Mouse (Mus musculus): ENCODE measurements around the gene Ppara. TPM values are rescaled to one million over a fixed set of nuclear protein-coding genes. Genes with fewer than 3 reads are reported as not detected.

The Ppara gene
- polyA plus RNA-seq, 1 experiment from 2014 or later, result 20.5 TPM

GRCm38 (mm10) chr15:85808031-85808430 lies 73.2 kb downstream of the Ppara start:
- 79% methylated on average over 6 of the region's 6 CpGs for WGBS
- H3K27ac ChIP-seq, result no peak overlapping the region

GRCm38 (mm10) chr15:85808434-85808833 lies 73.7 kb downstream of the Ppara start:
- no peak overlapping the region for H3K4me2 ChIP-seq
- no peaks in the 10 kb centered on the region for H3K9me3 ChIP-seq (replicated peaks)
- no peak overlapping the region for H3K4me3 ChIP-seq
- H3K27me3 ChIP-seq, result no peaks in the 10 kb centered on the region
- 55% methylated on average over 8 of the region's 8 CpGs for WGBS
- ATAC-seq (replicated peaks; ENCODE audit: insufficient number of reproducible peaks, insufficient read depth, low FRiP score, low read depth), result no peak
- H3K27ac ChIP-seq, result no peak overlapping the region
- H3K4me1 ChIP-seq (replicated peaks), result peaks cover 21% of the 10 kb centered on the region
- no peak overlapping the region for H3K9ac ChIP-seq
- no peaks in the 10 kb centered on the region for H3K36me3 ChIP-seq

More at GRCm38 (mm10) chr15:85808031-85808430, 73.2 kb downstream of the Ppara start:
- H3K4me3 ChIP-seq, result no peak overlapping the region
- H3K4me2 ChIP-seq, result no peak overlapping the region
- H3K9me3 ChIP-seq (replicated peaks), result no peaks in the 10 kb centered on the region
- H3K4me1 ChIP-seq (replicated peaks), result peaks cover 25% of the 10 kb centered on the region
- no peak for ATAC-seq (replicated peaks; ENCODE audit: insufficient number of reproducible peaks, insufficient read depth, low FRiP score, low read depth)
- H3K36me3 ChIP-seq, result no peaks in the 10 kb centered on the region
- no peak overlapping the region for H3K9ac ChIP-seq
- no peaks in the 10 kb centered on the region for H3K27me3 ChIP-seq

DNA sequence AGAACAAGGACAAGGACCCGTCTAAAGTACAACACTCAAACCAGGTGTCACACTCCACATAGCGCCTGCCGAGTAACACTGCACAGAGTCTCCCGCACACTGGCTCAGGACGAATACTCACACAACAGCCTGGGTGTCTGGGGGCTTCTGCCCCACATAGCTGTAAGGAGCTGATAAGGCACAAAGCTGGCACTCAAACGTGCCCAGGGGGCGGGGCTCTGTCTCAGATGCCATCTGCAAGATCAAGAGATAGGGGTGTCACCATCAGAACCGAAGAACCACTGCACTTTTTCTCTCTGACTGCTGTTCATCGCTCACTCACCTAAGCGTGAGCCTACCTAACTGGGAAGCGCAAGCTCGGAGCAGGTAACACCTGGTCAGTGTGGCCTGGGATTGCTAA lies 74.3 kb downstream of the Ppara start:
- H3K9me3 ChIP-seq (replicated peaks), result no peaks in the 10 kb centered on the region
- H3K4me2 ChIP-seq, result no peak overlapping the region
- H3K36me3 ChIP-seq, result no peaks in the 10 kb centered on the region
- no peak overlapping the region for H3K4me3 ChIP-seq
- peaks cover 19% of the 10 kb centered on the region for H3K4me1 ChIP-seq (replicated peaks)
- no peak overlapping the region for H3K27ac ChIP-seq
- H3K27me3 ChIP-seq, result no peaks in the 10 kb centered on the region
- H3K9ac ChIP-seq, result no peak overlapping the region
- 83% methylated on average over 12 of the region's 12 CpGs for whole genome bisulfite sequencing
- no peak for ATAC-seq (replicated peaks; ENCODE audit: insufficient number of reproducible peaks, insufficient read depth, low FRiP score, low read depth)

- peak overlapping the region; percentile 78 for H3K4me2 ChIP-seq
- peaks cover 19% of the 10 kb centered on the region for H3K4me1 ChIP-seq (replicated peaks)
- ATAC-seq (replicated peaks; ENCODE audit: insufficient number of reproducible peaks, insufficient read depth, low FRiP score, low read depth), result no peak
- no peaks in the 10 kb centered on the region for H3K27me3 ChIP-seq
- no peaks in the 10 kb centered on the region for H3K36me3 ChIP-seq
- H3K9ac ChIP-seq, result peak overlapping the region; percentile 73; the same call in 1 of the 2 replicates
- peak overlapping the region; percentile 65 for H3K4me3 ChIP-seq
- H3K9me3 ChIP-seq (replicated peaks), result no peaks in the 10 kb centered on the region
- H3K27ac ChIP-seq, result peak overlapping the region; percentile 97
- 33% methylated on average over 5 of the region's 5 CpGs for WGBS
Measured at GRCm38 (mm10) chr15:85810462-85810805, 75.7 kb downstream of the Ppara start.

DNA sequence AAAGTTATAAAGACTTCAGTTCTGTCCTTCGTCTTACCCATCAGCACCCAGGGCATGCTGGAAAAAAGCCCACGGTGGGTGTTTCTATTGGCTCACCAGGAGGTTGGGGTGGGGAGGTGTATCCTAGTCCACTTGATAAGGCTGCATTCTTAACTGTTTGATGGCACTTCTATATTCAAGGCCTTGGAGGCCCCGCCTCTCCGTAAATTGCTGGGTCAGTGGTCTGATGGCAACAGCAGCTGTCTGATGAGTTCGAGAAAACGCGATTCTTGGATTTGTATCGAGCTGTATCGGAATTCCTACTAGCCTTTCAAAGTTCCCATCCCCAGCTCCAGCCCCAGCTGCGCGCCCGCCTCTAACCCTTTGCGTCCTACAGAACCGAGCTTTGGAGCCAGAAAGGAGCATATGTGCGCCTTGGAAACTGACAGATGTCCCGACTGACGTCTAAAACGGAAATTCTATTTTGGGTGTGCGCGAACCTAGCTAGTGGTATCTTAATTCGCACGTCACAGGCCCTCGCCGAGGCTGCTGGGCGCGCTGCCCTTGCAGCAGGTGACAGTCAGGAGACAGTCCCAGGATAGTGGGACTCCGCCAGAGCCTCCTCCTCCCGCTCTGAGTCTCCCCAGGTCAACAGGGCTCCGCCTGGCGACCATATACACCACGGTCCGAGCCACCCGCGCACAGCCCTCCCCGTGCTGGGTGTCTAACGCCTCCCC lies 76.2 kb downstream of the Ppara start:
- peak overlapping the region; percentile 65 for H3K4me3 ChIP-seq
- ATAC-seq (replicated peaks; ENCODE audit: insufficient number of reproducible peaks, insufficient read depth, low FRiP score, low read depth), result peak; percentile 85
- H3K27ac ChIP-seq, result peak overlapping the region; percentile 97
- peaks cover 19% of the 10 kb centered on the region for H3K4me1 ChIP-seq (replicated peaks)
- no peaks in the 10 kb centered on the region for H3K27me3 ChIP-seq
- peak overlapping the region; percentile 78 for H3K4me2 ChIP-seq
- WGBS, result 2% methylated on average over 36 of the region's 36 CpGs
- peak overlapping the region; percentile 73 for H3K9ac ChIP-seq
- H3K36me3 ChIP-seq, result no peaks in the 10 kb centered on the region
- H3K9me3 ChIP-seq (replicated peaks), result no peaks in the 10 kb centered on the region

- WGBS, result 1% methylated on average over 36 of the region's 36 CpGs
- H3K4me1 ChIP-seq (replicated peaks), result peaks cover 19% of the 10 kb centered on the region
- H3K9me3 ChIP-seq (replicated peaks), result no peaks in the 10 kb centered on the region
- H3K27me3 ChIP-seq, result no peaks in the 10 kb centered on the region
- peak within 1 kb of the TSS; percentile 73 for H3K9ac ChIP-seq
- H3K36me3 ChIP-seq, result no peaks in the 10 kb centered on the region
- peak within 1 kb of the TSS; percentile 78 for H3K4me2 ChIP-seq
- peak within 1 kb of the TSS; percentile 97 for H3K27ac ChIP-seq
- peak within 1 kb of the TSS; percentile 65 for H3K4me3 ChIP-seq
- ATAC-seq (replicated peaks; ENCODE audit: insufficient number of reproducible peaks, insufficient read depth, low FRiP score, low read depth), result peak; percentile 93
Measured at GRCm38 (mm10) chr15:85811535-85812277, 76.9 kb downstream of the Ppara start, which contains the start of gene Cdpf1. Cdpf1 (minus strand) TSS chr15:85811697.

DNA sequence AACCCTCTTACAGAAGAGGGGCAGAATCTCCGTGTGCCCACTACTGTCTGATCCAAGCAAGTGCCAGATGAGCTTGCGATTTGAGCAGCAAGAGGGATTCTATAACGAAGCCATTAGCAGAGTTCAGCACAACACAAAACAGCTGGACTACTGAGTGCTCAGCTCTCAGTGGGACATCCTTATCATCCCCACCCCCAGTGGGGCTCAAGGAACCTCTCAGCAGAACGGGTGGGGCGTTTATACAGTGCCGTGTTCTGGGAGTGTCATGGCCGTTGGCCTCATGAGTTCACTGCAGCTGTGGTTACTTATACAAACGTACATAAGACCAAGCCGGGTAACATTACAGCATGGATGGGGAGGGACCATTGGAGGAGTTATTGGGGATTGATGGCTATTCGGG lies 78.6 kb downstream of the Ppara start:
- H3K27ac ChIP-seq, result no peak overlapping the region
- H3K4me2 ChIP-seq, result no peak overlapping the region
- no peak for ATAC-seq (replicated peaks; ENCODE audit: insufficient number of reproducible peaks, insufficient read depth, low FRiP score, low read depth)
- H3K9me3 ChIP-seq (replicated peaks), result no peaks in the 10 kb centered on the region
- no peaks in the 10 kb centered on the region for H3K27me3 ChIP-seq
- H3K36me3 ChIP-seq, result no peaks in the 10 kb centered on the region
- peaks cover 19% of the 10 kb centered on the region for H3K4me1 ChIP-seq (replicated peaks)
- no peak overlapping the region for H3K4me3 ChIP-seq
- no peak overlapping the region for H3K9ac ChIP-seq
- WGBS, result 55% methylated on average over 10 of the region's 10 CpGs

DNA sequence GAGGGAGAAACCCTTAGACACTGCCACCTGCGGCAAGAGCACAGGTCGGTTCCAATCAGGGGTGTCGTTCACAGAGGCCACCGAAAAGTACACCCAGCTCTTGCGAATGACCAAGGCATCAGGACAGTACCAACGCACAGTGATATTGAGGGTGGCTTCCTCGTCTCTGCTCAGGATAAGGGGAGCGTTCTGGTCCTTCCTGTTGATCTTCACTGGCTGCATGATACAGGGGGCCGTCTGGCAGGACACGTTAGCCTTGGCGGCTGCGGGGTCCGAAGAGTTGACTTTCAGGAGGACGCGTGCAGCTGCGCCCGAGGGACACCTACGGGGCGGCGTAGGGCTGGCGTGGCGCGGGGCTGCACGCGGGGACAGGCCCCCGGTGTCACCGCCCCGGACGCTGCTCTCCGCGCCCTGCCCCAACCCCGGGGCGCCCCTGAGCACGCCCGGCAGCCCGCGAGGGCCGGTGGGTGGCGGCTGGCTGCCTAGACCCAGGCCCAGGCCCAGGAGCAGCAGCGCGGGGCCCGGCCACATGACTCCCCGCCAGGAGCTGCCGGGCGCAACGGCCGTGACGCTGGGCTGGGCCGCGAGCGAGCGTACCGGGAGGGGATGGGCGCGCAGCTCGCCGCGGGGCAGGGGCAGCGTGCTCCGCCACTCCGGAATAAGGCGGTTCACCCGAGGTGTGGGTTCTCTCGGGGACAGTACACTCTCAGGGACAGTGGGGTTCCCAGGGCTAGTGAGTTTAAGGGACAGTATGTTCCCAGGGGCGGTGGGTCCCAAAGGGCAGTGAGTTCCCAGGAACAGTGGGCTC lies 86.6 kb downstream of the Ppara start, which contains the start of gene Pkdrej:
Pkdrej (minus strand) TSS at position 532 of the 808 bp plus-strand sequence.
- peak within 1 kb of the TSS; percentile 96 for H3K4me2 ChIP-seq
- H3K4me1 ChIP-seq (replicated peaks), result peaks cover 14% of the 10 kb centered on the region
- peak within 1 kb of the TSS; percentile 58 for H3K4me3 ChIP-seq
- H3K27ac ChIP-seq, result no peak within 1 kb of the TSS
- 2% methylated on average over 64 of the region's 65 CpGs for WGBS
- ATAC-seq (replicated peaks; ENCODE audit: insufficient number of reproducible peaks, insufficient read depth, low FRiP score, low read depth), result peak; percentile 66
- H3K27me3 ChIP-seq, result peaks cover 23% of the 10 kb centered on the region
- H3K9ac ChIP-seq, result peak within 1 kb of the TSS; percentile 75
- no peaks in the 10 kb centered on the region for H3K36me3 ChIP-seq
- no peaks in the 10 kb centered on the region for H3K9me3 ChIP-seq (replicated peaks)

GRCm38 (mm10) chr15:85822011-85822359 lies 87.2 kb downstream of the Ppara start:
- no peaks in the 10 kb centered on the region for H3K36me3 ChIP-seq
- peak overlapping the region; percentile 96 for H3K4me2 ChIP-seq
- peak; percentile 31; the same call in 1 of the 2 replicates for ATAC-seq (replicated peaks; ENCODE audit: insufficient number of reproducible peaks, insufficient read depth, low FRiP score, low read depth)
- H3K27me3 ChIP-seq, result peaks cover 23% of the 10 kb centered on the region
- H3K9me3 ChIP-seq (replicated peaks), result no peaks in the 10 kb centered on the region
- H3K27ac ChIP-seq, result no peak overlapping the region
- H3K9ac ChIP-seq, result peak overlapping the region; percentile 75
- H3K4me3 ChIP-seq, result peak overlapping the region; percentile 58
- WGBS, result 26% methylated on average over 4 of the region's 4 CpGs
- peaks cover 14% of the 10 kb centered on the region for H3K4me1 ChIP-seq (replicated peaks)

DNA sequence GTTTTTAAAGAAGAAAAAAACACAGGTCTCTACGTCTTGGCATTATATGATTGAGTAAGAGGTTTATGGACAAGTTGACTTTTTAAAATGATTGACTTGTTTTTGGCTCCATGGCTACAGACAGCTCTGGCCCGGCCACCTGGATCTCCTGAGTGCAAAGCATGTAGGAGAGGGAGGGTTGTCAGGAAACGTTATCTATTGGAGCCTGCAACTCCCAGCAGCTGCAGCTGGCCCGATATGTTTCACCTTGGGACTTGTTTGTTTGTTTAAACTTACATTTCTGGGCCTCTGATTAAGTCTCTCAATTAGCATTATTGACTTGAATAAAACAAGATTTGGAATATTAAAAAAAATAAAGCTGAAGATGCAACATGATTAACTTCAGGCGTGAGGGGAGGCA lies 91.9 kb downstream of the Ppara start:
- 35% methylated on average over 5 of the region's 5 CpGs for WGBS
- Histone ChIP-seq H3K4me2 (no peak overlapping the region), H3K27ac (no peak overlapping the region), H3K36me3 (no peaks in the 10 kb centered on the region), H3K27me3 (peaks cover 12% of the 10 kb centered on the region), H3K9me3 (replicated peaks) (no peaks in the 10 kb centered on the region), H3K4me1 (replicated peaks) (peaks cover 9% of the 10 kb centered on the region), H3K9ac (no peak overlapping the region), H3K4me3 (no peak overlapping the region)
- ATAC-seq (replicated peaks; ENCODE audit: insufficient number of reproducible peaks, insufficient read depth, low FRiP score, low read depth), result no peak

- H3K4me3 ChIP-seq, result no peak overlapping the region
- WGBS, result 81% methylated on average over 4 of the region's 4 CpGs
- H3K9me3 ChIP-seq (replicated peaks), result no peaks in the 10 kb centered on the region
- peaks cover 15% of the 10 kb centered on the region for H3K4me1 ChIP-seq (replicated peaks)
- H3K9ac ChIP-seq, result no peak overlapping the region
- no peak for ATAC-seq (replicated peaks; ENCODE audit: insufficient number of reproducible peaks, insufficient read depth, low FRiP score, low read depth)
- H3K27me3 ChIP-seq, result peaks cover 5% of the 10 kb centered on the region; the same call in 1 of the 2 replicates
- no peak overlapping the region for H3K27ac ChIP-seq
- H3K4me2 ChIP-seq, result no peak overlapping the region
- H3K36me3 ChIP-seq, result no peaks in the 10 kb centered on the region
Measured at GRCm38 (mm10) chr15:85828071-85828470, 93.3 kb downstream of the Ppara start.
